Mouse (Mus musculus) myocyte (in vitro differentiated cells): ENCODE measurements around the gene Phf14. TPM values are rescaled to one million over a fixed set of nuclear protein-coding genes. Genes with fewer than 3 reads are reported as not detected.
"Not testable (repeated sequence)": the region's sequence is repeated elsewhere in the genome, so short reads cannot be mapped to it uniquely, and the experiment has no call there.

Experiments used
- H3K27me3 ChIP-seq: one replicate; pipeline ENCODE4 v1.6.1; 2011; ENCODE audit not compliant: control insufficient read depth, insufficient read depth, insufficient read length
- H3K36me3 ChIP-seq: one replicate; pipeline ENCODE4 v1.6.1; 2011; ENCODE audit not compliant: control insufficient read depth, insufficient read depth
- H3K4me2 ChIP-seq: one replicate; pipeline ENCODE4 v1.6.1; 2011; ENCODE audit warnings: low read depth, control low read depth
- H3K4me3 ChIP-seq: one replicate; pipeline ENCODE4 v1.5.1; 2011; ENCODE audit warnings: mild to moderate bottlenecking, control low read depth, moderate library complexity
- H3K79me2 ChIP-seq: one replicate; pipeline ENCODE4 v1.6.1; 2011; ENCODE audit not compliant: control insufficient read depth, insufficient read depth
- H3ac ChIP-seq: one replicate; pipeline ENCODE4 v1.6.1; 2011; ENCODE audit not compliant: control insufficient read depth, insufficient read length
- CEBPB ChIP-seq: IDR thresholded peaks from 2 replicates; pipeline ENCODE4 v1.6.1; 2011; ENCODE audit warnings: mild to moderate bottlenecking, moderate library complexity; ENCODE audit not compliant: poor library complexity, insufficient read depth, severe bottlenecking
- E2F4 ChIP-seq: IDR thresholded peaks from one replicate; pipeline ENCODE4 v1.6.1; 2011; ENCODE audit warnings: mild to moderate bottlenecking, control low read depth, moderate library complexity; ENCODE audit not compliant: insufficient read depth
- MAX ChIP-seq: IDR thresholded peaks from one replicate; pipeline ENCODE4 v1.6.1; 2011; ENCODE audit warnings: low read depth, mild to moderate bottlenecking, control low read depth
- MYOD1 ChIP-seq, 3 experiments: IDR thresholded peaks; one replicate each; pipeline ENCODE4 v1.6.1; 2011; ENCODE audit warnings: control low read depth in 2 of 3, low read depth in 2 of 3, mild to moderate bottlenecking in 2 of 3, moderate library complexity in 1 of 3; ENCODE audit not compliant: insufficient read length in 2 of 3, control insufficient read depth in 1 of 3
- MYOG ChIP-seq, 3 experiments: IDR thresholded peaks; one replicate each; pipeline ENCODE4 v1.6.1; 2011; ENCODE audit warnings: control low read depth in 2 of 3, low read depth in 2 of 3, mild to moderate bottlenecking in 2 of 3; ENCODE audit not compliant: insufficient read length in 2 of 3, control insufficient read depth in 1 of 3, insufficient read depth in 1 of 3
- POLR2A ChIP-seq: IDR thresholded peaks from one replicate; pipeline ENCODE4 v1.6.1; 2011; ENCODE audit warnings: low read depth, mild to moderate bottlenecking, control low read depth, moderate library complexity; ENCODE audit not compliant: insufficient read length
- POLR2AphosphoS2 ChIP-seq: IDR thresholded peaks from one replicate; pipeline ENCODE4 v1.6.1; 2011; ENCODE audit warnings: low read depth, control low read depth; ENCODE audit not compliant: insufficient read length
- REST ChIP-seq: IDR thresholded peaks from one replicate; pipeline ENCODE4 v1.6.1; 2011; ENCODE audit warnings: mild to moderate bottlenecking, control low read depth, moderate library complexity; ENCODE audit not compliant: insufficient read depth, insufficient read length
- SRF ChIP-seq: IDR thresholded peaks from one replicate; pipeline ENCODE4 v1.6.1; 2011; ENCODE audit warnings: low read depth; ENCODE audit not compliant: control insufficient read depth, insufficient read length
- TCF12 ChIP-seq: IDR thresholded peaks from one replicate; pipeline ENCODE4 v1.6.1; 2011; ENCODE audit warnings: mild to moderate bottlenecking, control low read depth; ENCODE audit not compliant: poor library complexity, insufficient read depth, severe bottlenecking
- TCF3 ChIP-seq: IDR thresholded peaks from one replicate; pipeline ENCODE4 v1.6.1; 2011; ENCODE audit warnings: low read depth, control low read depth; ENCODE audit not compliant: insufficient read length
- USF1 ChIP-seq: IDR thresholded peaks from one replicate; pipeline ENCODE4 v1.6.1; 2011; ENCODE audit warnings: low read depth, mild to moderate bottlenecking, control low read depth, moderate library complexity
- polyA plus RNA-seq: library from polyadenylated mRNA; unstranded; fragments of >200 nt; fragmentation: generic; extraction: Trizol; gene quantifications from one replicate; pipeline ENCODE4 v1.2.1, GENCODE M21; 2012; ENCODE audit warnings: missing spikeins

Phf14 gene
- 11.0 TPM for polyA plus RNA-seq

- Histone ChIP-seq H3ac (peak within 1 kb of the TSS; percentile 50), H3K79me2 (peaks cover 46% of the 10 kb centered on the region), H3K36me3 (peaks cover 23% of the 10 kb centered on the region), H3K4me2 (peak within 1 kb of the TSS; percentile 94), H3K4me3 (peak within 1 kb of the TSS; percentile 94), H3K27me3 (no peaks in the 10 kb centered on the region)
- TF ChIP-seq MAX = peak; percentile 98
- peak; percentile 30 for TF ChIP-seq REST
- TF ChIP-seq TCF12 = no peak
- no peak for TF ChIP-seq CEBPB
- no peak for TF ChIP-seq TCF3
- no peak for TF ChIP-seq E2F4
- no peak for TF ChIP-seq USF1
- peak; percentile 5 for TF ChIP-seq SRF
- peak; percentile 98 for TF ChIP-seq POLR2A
- peak; percentile 51 to 87 (median 67) for TF ChIP-seq MYOG (IDR thresholded peaks at IDR 0.05; ENCODE audit: control insufficient read depth in 1 of 3, insufficient read depth in 1 of 3, insufficient read length in 2 of 3, low read depth in 2 of 3)
- TF ChIP-seq POLR2AphosphoS2 = peak; percentile 98
- peak; percentile 71 to 81 (median 73) for TF ChIP-seq MYOD1 (IDR thresholded peaks at IDR 0.05; ENCODE audit: control insufficient read depth in 1 of 3, insufficient read length in 2 of 3, low read depth in 2 of 3)
These were observed at the start of gene Phf14, which contains the start of gene Ndufa4 for GRCm38 (mm10) chr6:11907269-11908032. TSS of gene Phf14 (plus strand) at chr6:11907809. TSS of gene Ndufa4 (minus strand) at chr6:11907497.

DNA sequence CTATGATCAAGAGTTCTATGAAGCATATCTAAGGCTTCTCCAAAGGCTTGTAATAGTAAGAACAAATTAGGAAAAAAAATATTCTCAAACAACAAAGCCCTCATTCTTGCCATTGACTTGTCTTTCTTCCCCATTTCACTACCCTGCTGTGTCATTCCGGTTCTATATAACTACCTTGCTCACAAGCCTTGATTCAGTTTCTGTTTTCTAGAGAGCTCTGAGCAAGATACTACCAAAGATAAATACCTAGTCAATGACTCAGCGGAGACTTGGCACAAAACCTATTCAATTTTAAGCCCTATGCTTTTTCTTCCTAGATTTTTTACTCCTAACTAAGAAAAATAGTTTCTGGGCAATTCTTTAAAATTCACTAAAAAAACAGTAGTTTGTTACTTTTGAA is 32.2 kb upstream of the Phf14 start:
- H3ac ChIP-seq = not testable (repeated sequence)

DNA sequence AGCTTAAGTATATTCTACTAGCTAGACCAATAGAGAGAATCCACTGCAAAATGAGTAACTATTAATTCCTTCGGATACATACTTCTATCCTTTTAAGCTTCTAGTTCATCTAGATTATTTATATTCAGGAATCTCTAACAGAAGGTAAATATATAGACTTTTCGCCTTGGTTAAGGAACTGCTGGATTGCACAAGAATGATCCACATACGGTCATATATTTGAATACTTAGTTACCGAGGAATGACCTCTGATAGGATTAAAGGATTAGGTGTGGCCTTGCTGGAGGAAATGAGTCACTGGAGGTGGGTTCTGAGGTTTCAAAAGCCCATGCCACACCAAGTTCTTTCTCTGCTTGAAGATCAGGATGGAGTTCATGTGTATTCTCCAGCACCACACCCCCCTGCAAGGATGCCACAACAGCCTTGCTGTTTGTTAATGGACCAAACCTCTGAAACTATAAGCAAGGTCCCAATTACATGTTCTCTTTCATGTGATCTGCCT is 6.7 kb upstream of the Phf14 start:
- H3K79me2 ChIP-seq = peaks cover 35% of the 10 kb centered on the region
- H3K4me2 ChIP-seq = no peak overlapping the region
- no peak overlapping the region for H3K4me3 ChIP-seq
- no peak overlapping the region for H3ac ChIP-seq
- no peaks in the 10 kb centered on the region for H3K27me3 ChIP-seq
- peaks cover 52% of the 10 kb centered on the region for H3K36me3 ChIP-seq
- 0 out of 2 replicates have a peak, but pooled peaks have one; percentile 42 for TF ChIP-seq CEBPB
- no peak for TF ChIP-seq TCF3
- no peak for TF ChIP-seq MAX
- no peak for TF ChIP-seq POLR2AphosphoS2
- no peak for TF ChIP-seq POLR2A
- no peak for TF ChIP-seq SRF
- TF ChIP-seq E2F4 = no peak
- no peak for TF ChIP-seq MYOD1 (IDR thresholded peaks at IDR 0.05; ENCODE audit: control insufficient read depth in 1 of 3, insufficient read length in 2 of 3, low read depth in 2 of 3)

More for the DNA sequence above, 32.2 kb upstream of the Phf14 start:
- H3K27me3 ChIP-seq, H3K4me2 ChIP-seq, H3K79me2 ChIP-seq, H3K36me3 ChIP-seq, H3K4me3 ChIP-seq: not testable (repeated sequence)

DNA sequence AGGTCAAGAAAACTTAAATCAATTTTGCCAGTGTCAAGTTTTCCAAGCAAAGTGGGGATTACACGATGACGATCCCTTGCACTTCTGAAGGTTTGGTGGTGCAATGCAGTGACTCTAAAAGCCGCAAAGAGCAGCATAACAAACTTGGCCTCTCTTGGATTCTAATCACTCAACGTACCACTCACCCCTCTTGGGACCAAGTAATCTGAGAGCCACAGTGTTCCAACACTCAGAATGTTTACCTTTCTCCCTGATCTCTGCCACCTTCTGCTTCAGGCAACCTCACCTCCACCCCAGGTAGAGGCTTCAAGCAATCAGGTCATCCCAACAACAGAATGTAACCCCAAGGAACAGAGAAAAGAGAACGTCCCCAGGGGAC is 730 bp upstream of the Phf14 start:
- peak overlapping the region; percentile 94 for H3K4me3 ChIP-seq
- H3K79me2 ChIP-seq = peaks cover 49% of the 10 kb centered on the region
- H3K36me3 ChIP-seq = peaks cover 29% of the 10 kb centered on the region
- TF ChIP-seq REST = no peak
- no peak for TF ChIP-seq POLR2A
- no peak for TF ChIP-seq E2F4
- no peak for TF ChIP-seq MAX
- TF ChIP-seq MYOG (IDR thresholded peaks at IDR 0.05; ENCODE audit: control insufficient read depth in 1 of 3, insufficient read depth in 1 of 3, insufficient read length in 2 of 3, low read depth in 2 of 3) = no peak
- TF ChIP-seq SRF = no peak
- no peak for TF ChIP-seq MYOD1 (IDR thresholded peaks at IDR 0.05; ENCODE audit: control insufficient read depth in 1 of 3, insufficient read length in 2 of 3, low read depth in 2 of 3)
- TF ChIP-seq CEBPB = no peak
- no peak for TF ChIP-seq USF1
- no peak for TF ChIP-seq POLR2AphosphoS2
- TF ChIP-seq TCF3 = no peak
- H3K27me3 ChIP-seq = no peaks in the 10 kb centered on the region
- peak overlapping the region; percentile 50 for H3ac ChIP-seq
- peak overlapping the region; percentile 91 for H3K4me2 ChIP-seq

DNA sequence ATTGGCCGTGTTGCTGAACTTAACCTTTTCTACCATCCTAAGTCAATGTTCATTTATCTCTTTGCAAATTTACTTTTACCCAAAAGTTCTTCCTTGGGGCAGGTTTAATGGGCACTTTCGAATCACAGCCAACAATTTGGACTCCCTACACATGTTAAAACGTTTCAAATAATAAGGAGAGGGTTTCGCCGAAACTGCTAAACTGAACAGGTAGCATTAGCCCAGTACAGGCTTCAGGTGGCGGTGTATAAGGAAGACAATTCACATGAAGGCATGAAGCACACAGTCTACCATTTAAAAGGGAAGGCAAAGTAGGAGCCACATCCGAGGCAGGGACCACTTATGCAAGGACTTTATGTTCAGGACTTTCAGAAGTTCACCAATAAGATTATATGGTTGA is 561 bp downstream of the Phf14 start:
- Histone ChIP-seq H3K4me2 (peak overlapping the region; percentile 94), H3K4me3 (peak overlapping the region; percentile 94), H3K79me2 (peaks cover 39% of the 10 kb centered on the region), H3K27me3 (no peaks in the 10 kb centered on the region), H3ac (no peak overlapping the region), H3K36me3 (peaks cover 16% of the 10 kb centered on the region)
- TF ChIP-seq REST (no peak), POLR2A (no peak), MYOD1 (IDR thresholded peaks at IDR 0.05; ENCODE audit: control insufficient read depth in 1 of 3, insufficient read length in 2 of 3, low read depth in 2 of 3) (no peak), MAX (no peak), SRF (no peak), TCF12 (no peak), USF1 (no peak), E2F4 (no peak), TCF3 (no peak), CEBPB (no peak), POLR2AphosphoS2 (no peak), MYOG (IDR thresholded peaks at IDR 0.05; ENCODE audit: control insufficient read depth in 1 of 3, insufficient read depth in 1 of 3, insufficient read length in 2 of 3, low read depth in 2 of 3) (no peak)
